Mouse (Mus musculus) MEL (cell line): ENCODE measurements at regions not wholly inside any gene's neighbourhood (a gene's known extent, or its start where the extent isn't known, plus 50 kb on each side); places are given as distances from the start of the nearest gene placed in this dataset.

Experiments
- DNase-seq: peaks from one replicate; pipeline ENCODE4 v3.0.0; 2011; ENCODE audit warnings: low read depth, low spot score
- H3K27ac ChIP-seq: 2 replicates; pipeline ENCODE4 v1.5.1; 2012; ENCODE audit warnings: low read depth, mild to moderate bottlenecking, control low read depth, low read length, moderate library complexity; ENCODE audit not compliant: control insufficient read depth
- H3K27me3 ChIP-seq, 2 experiments: fragments of 150-350 bp in 1 of 2; sonication (generic) in 1 of 2; 2 replicates each; pipeline ENCODE4 v1.6.1; 2012; ENCODE audit warnings: low read length in 2 of 2, mild to moderate bottlenecking in 2 of 2, improper control_type of control experiment in 1 of 2, moderate library complexity in 1 of 2; ENCODE audit not compliant: insufficient read depth in 2 of 2, control insufficient read depth in 1 of 2
- H3K36me3 ChIP-seq, 2 experiments: 2 replicates each; pipeline ENCODE4 v1.6.1; 2012 to 2014; ENCODE audit warnings: low read length in 2 of 2, improper control_type of control experiment in 1 of 2, inconsistent platforms in 1 of 2, mild to moderate bottlenecking in 1 of 2; ENCODE audit not compliant: insufficient read depth in 2 of 2, control insufficient read depth in 1 of 2
- H3K4me1 ChIP-seq, 2 experiments: fragments of 150-350 bp in 1 of 2; sonication (generic) in 1 of 2; 2 replicates each; pipeline ENCODE4 v1.6.1; 2012; ENCODE audit warnings: low read length in 2 of 2, improper control_type of control experiment in 1 of 2, mild to moderate bottlenecking in 1 of 2; ENCODE audit not compliant: insufficient read depth in 2 of 2, control insufficient read depth in 1 of 2
- H3K4me3 ChIP-seq, 2 experiments: fragments of 150-350 bp in 1 of 2; sonication (generic) in 1 of 2; 2 replicates each; pipeline ENCODE4 v1.5.1; 2012; ENCODE audit warnings: low read depth in 2 of 2, low read length in 2 of 2, mild to moderate bottlenecking in 2 of 2, moderate library complexity in 2 of 2, control low read depth in 1 of 2, improper control_type of control experiment in 1 of 2; ENCODE audit not compliant: control insufficient read depth in 1 of 2, insufficient read depth in 1 of 2
- H3K79me2 ChIP-seq: 2 replicates; pipeline ENCODE4 v1.6.1; 2012; ENCODE audit warnings: mild to moderate bottlenecking, low read length, moderate library complexity; ENCODE audit not compliant: control insufficient read depth, poor library complexity, insufficient read depth
- H3K9ac ChIP-seq: 2 replicates; pipeline ENCODE4 v1.6.1; 2012; ENCODE audit warnings: low read depth, mild to moderate bottlenecking, control low read depth, low read length, moderate library complexity; ENCODE audit not compliant: control insufficient read depth, poor library complexity, severe bottlenecking
- H3K9me3 ChIP-seq: fragments of 150-350 bp; sonication (generic); replicated peaks from 2 replicates; pipeline ENCODE4 v1.6.1; 2012; ENCODE audit warnings: mild to moderate bottlenecking, low read length, improper control_type of control experiment, moderate library complexity; ENCODE audit not compliant: insufficient read depth
- BHLHE40 ChIP-seq: IDR thresholded peaks from 2 replicates; pipeline ENCODE4 v1.6.1; 2012; ENCODE audit warnings: low read depth, mild to moderate bottlenecking, inconsistent platforms, low read length, improper control_type of control experiment, borderline replicate concordance
- CHD1 ChIP-seq: IDR thresholded peaks from 2 replicates; pipeline ENCODE4 v1.6.1; 2012; ENCODE audit warnings: low read depth, mild to moderate bottlenecking, inconsistent platforms, low read length, improper control_type of control experiment
- CHD2 ChIP-seq: IDR thresholded peaks from 2 replicates; pipeline ENCODE4 v1.6.1; 2011; ENCODE audit warnings: low read length, improper control_type of control experiment
- E2F4 ChIP-seq: IDR thresholded peaks from 2 replicates; pipeline ENCODE4 v1.6.1; 2011; ENCODE audit warnings: low read depth, low read length, improper control_type of control experiment, borderline replicate concordance
- GATA1 ChIP-seq: IDR thresholded peaks from 2 replicates; pipeline ENCODE4 v1.6.1; 2011; ENCODE audit warnings: low read depth, low read length, improper control_type of control experiment
- MAX ChIP-seq: IDR thresholded peaks from 2 replicates; pipeline ENCODE4 v1.6.1; 2011; ENCODE audit warnings: low read length, improper control_type of control experiment
- MAZ ChIP-seq: IDR thresholded peaks from 2 replicates; pipeline ENCODE4 v1.6.1; 2012; ENCODE audit warnings: low read depth, mild to moderate bottlenecking, inconsistent platforms, low read length, improper control_type of control experiment
- MEF2A ChIP-seq: IDR thresholded peaks from 2 replicates; pipeline ENCODE4 v1.6.1; 2014; ENCODE audit warnings: low read depth, mild to moderate bottlenecking, inconsistent platforms, low read length, improper control_type of control experiment; ENCODE audit not compliant: poor library complexity, insufficient replicate concordance, severe bottlenecking; ENCODE audit errors: extremely low read depth
- MXI1 ChIP-seq: IDR thresholded peaks from 2 replicates; pipeline ENCODE4 v1.6.1; 2011; ENCODE audit warnings: mild to moderate bottlenecking, low read depth, low read length, improper control_type of control experiment
- MYB ChIP-seq: IDR thresholded peaks from 2 replicates; pipeline ENCODE4 v1.6.1; 2011; ENCODE audit warnings: mild to moderate bottlenecking, low read depth, low read length, improper control_type of control experiment
- MYC ChIP-seq: IDR thresholded peaks from 2 replicates; pipeline ENCODE4 v1.6.1; 2011; ENCODE audit warnings: low read depth, mild to moderate bottlenecking, low read length, improper control_type of control experiment, moderate library complexity
- NELFE ChIP-seq: IDR thresholded peaks from 2 replicates; pipeline ENCODE4 v1.6.1; 2011; ENCODE audit warnings: low read depth, low read length, improper control_type of control experiment
- POLR2A ChIP-seq, 2 experiments: IDR thresholded peaks; 2 replicates each; pipeline ENCODE4 v1.6.1; 2011 to 2012; ENCODE audit warnings: low read length in 2 of 2, mild to moderate bottlenecking in 2 of 2, control low read depth in 1 of 2, improper control_type of control experiment in 1 of 2, low read depth in 1 of 2, moderate library complexity in 1 of 2; ENCODE audit not compliant: control insufficient read depth in 1 of 2, insufficient read depth in 1 of 2, poor library complexity in 1 of 2
- POLR2AphosphoS2 ChIP-seq: IDR thresholded peaks from 2 replicates; pipeline ENCODE4 v1.6.1; 2011; ENCODE audit warnings: low read length, improper control_type of control experiment
- POLR2AphosphoS5 ChIP-seq: IDR thresholded peaks from 2 replicates; pipeline ENCODE4 v1.6.1; 2012; ENCODE audit warnings: low read depth, borderline replicate concordance, mild to moderate bottlenecking, inconsistent platforms, low read length, moderate library complexity, mixed read lengths
- TAL1 ChIP-seq: IDR thresholded peaks from 2 replicates; pipeline ENCODE4 v1.6.1; 2012; ENCODE audit warnings: mild to moderate bottlenecking, inconsistent platforms, low read length, moderate library complexity, mixed read lengths
- TCF12 ChIP-seq: IDR thresholded peaks from 2 replicates; pipeline ENCODE4 v1.6.1; 2014; ENCODE audit warnings: low read depth, mild to moderate bottlenecking, inconsistent platforms, low read length, improper control_type of control experiment, moderate library complexity
- UBTF ChIP-seq: IDR thresholded peaks from 2 replicates; pipeline ENCODE4 v1.6.1; 2012; ENCODE audit warnings: low read depth, mild to moderate bottlenecking, inconsistent platforms, low read length, improper control_type of control experiment, moderate library complexity, borderline replicate concordance; ENCODE audit not compliant: insufficient read depth
- USF1 ChIP-seq: IDR thresholded peaks from 2 replicates; pipeline ENCODE4 v1.6.1; 2014; ENCODE audit warnings: low read depth, mild to moderate bottlenecking, inconsistent platforms, low read length, improper control_type of control experiment, moderate library complexity
- USF2 ChIP-seq, 2 experiments: IDR thresholded peaks; 2 replicates each; pipeline ENCODE4 v1.6.1; 2011 to 2012; ENCODE audit warnings: improper control_type of control experiment in 2 of 2, low read length in 2 of 2, borderline replicate concordance in 1 of 2, inconsistent platforms in 1 of 2, low read depth in 1 of 2, mild to moderate bottlenecking in 1 of 2; ENCODE audit not compliant: insufficient read depth in 1 of 2
- ZKSCAN1 ChIP-seq: IDR thresholded peaks from 2 replicates; pipeline ENCODE4 v1.6.1; 2012; ENCODE audit warnings: low read depth, mild to moderate bottlenecking, inconsistent platforms, low read length, improper control_type of control experiment, moderate library complexity
- ZMIZ1 ChIP-seq: IDR thresholded peaks from 2 replicates; pipeline ENCODE4 v1.6.1; 2012; ENCODE audit warnings: low read depth, mild to moderate bottlenecking, inconsistent platforms, low read length, improper control_type of control experiment, moderate library complexity
- ZNF384 ChIP-seq: IDR thresholded peaks from 2 replicates; pipeline ENCODE4 v1.6.1; 2012; ENCODE audit warnings: low read depth, mild to moderate bottlenecking, inconsistent platforms, low read length, improper control_type of control experiment

DNA sequence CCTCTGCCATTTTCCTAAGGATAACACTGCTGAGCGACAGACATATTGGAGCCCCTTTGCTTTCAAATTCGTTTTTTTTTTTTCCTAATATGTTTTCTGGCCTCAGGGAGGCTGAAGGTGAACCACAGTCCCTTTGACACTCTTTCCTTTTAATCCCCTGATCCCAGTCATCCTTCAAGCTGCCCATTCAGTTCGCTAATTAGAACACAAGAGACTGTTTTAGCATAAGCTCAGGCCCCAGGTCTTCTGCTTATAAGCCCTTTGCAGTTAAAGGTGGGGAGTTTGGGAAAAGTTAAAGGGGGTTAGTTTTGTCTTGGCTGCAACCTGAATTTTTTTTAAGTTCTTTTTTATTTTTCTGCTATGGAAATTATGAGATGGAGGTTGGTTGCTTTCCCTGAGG is 105.6 kb upstream of the Kcna4 start (continued):
- TF ChIP-seq ZKSCAN1 = no peak

- no peaks in the 10 kb centered on the region for H3K27me3 ChIP-seq
- no peaks in the 10 kb centered on the region; a peak in 1 of 4 replicates for H3K4me1 ChIP-seq
- H3K9ac ChIP-seq = no peak overlapping the region
- no peaks in the 10 kb centered on the region for H3K9me3 ChIP-seq
- H3K27ac ChIP-seq = no peak overlapping the region
- no peak for TF ChIP-seq MXI1
- TF ChIP-seq BHLHE40 = no peak
- no peak for DNase-seq
- no peaks in the 10 kb centered on the region for H3K79me2 ChIP-seq
- no peak overlapping the region for H3K4me3 ChIP-seq
- no peaks in the 10 kb centered on the region for H3K36me3 ChIP-seq
Measured at GRCm38 (mm10) chr2:107201856-107202473, 88.5 kb upstream of the Kcna4 start.

- no peaks in the 10 kb centered on the region for H3K36me3 ChIP-seq
- H3K9me3 ChIP-seq = no peaks in the 10 kb centered on the region
- H3K79me2 ChIP-seq = no peaks in the 10 kb centered on the region
- H3K27ac ChIP-seq = no peak overlapping the region
- no peak overlapping the region for H3K9ac ChIP-seq
- no peak for TF ChIP-seq POLR2AphosphoS2
- TF ChIP-seq MAZ = no peak
- no peak for TF ChIP-seq TAL1
- TF ChIP-seq UBTF = no peak
- no peak for TF ChIP-seq MYB
- TF ChIP-seq USF1 = no peak
- no peak for TF ChIP-seq ZMIZ1
- no peak for TF ChIP-seq CHD2
- no peak for TF ChIP-seq CHD1
- TF ChIP-seq USF2 (IDR thresholded peaks at IDR 0.05; ENCODE audit: borderline replicate concordance in 1 of 2, insufficient read depth in 1 of 2, low read depth in 1 of 2, low read length in 2 of 2) = no peak
- TF ChIP-seq MYC = no peak
- no peak for TF ChIP-seq GATA1
- TF ChIP-seq TCF12 = no peak
- TF ChIP-seq MEF2A = no peak
- TF ChIP-seq NELFE = no peak
- no peak for TF ChIP-seq MAX
- TF ChIP-seq POLR2A (IDR thresholded peaks at IDR 0.05; ENCODE audit: control insufficient read depth in 1 of 2, insufficient read depth in 1 of 2, low read depth in 1 of 2, low read length in 2 of 2, poor library complexity in 1 of 2) = no peak
- no peak for TF ChIP-seq ZNF384
- TF ChIP-seq POLR2AphosphoS5 = no peak
- TF ChIP-seq E2F4 = no peak
- TF ChIP-seq, all 39 proteins: peak for 0
- no peak for DNase-seq
- no peak overlapping the region for H3K4me3 ChIP-seq
- H3K27me3 ChIP-seq = no peaks in the 10 kb centered on the region
- H3K4me1 ChIP-seq = no peaks in the 10 kb centered on the region; a peak in 1 of 4 replicates
Measured at GRCm38 (mm10) chr2:107202474-107202858, 88.0 kb upstream of the Kcna4 start.
